Mouse (Mus musculus) heart, embryonic 11.5 days (tissue): Measurements from ENCODE around the gene Dido1. TPM values are rescaled to one million over a fixed set of nuclear protein-coding genes. Genes with fewer than 3 reads are reported as not detected.
A peak's percentile ranks its signal among the peaks of the same experiment; 100 is the strongest.

Experiments
- ATAC-seq: fragments of 200-750 bp; cut with Nextera tagmentation; replicated peaks from 2 replicates; pipeline ENCODE4 v1.8.0; 2017; ENCODE audit warnings: moderate library complexity; ENCODE audit not compliant: insufficient number of reproducible peaks, low FRiP score, low TSS enrichment
- H3K27ac ChIP-seq: fragments of 300-500 bp; sonication (generic); 2 replicates; pipeline ENCODE4 v1.5.1; 2014; ENCODE audit warnings: mild to moderate bottlenecking, low read depth, low read length
- H3K27me3 ChIP-seq: fragments of 300-500 bp; sonication (generic); 2 replicates; pipeline ENCODE4 v1.6.1; 2014; ENCODE audit warnings: mild to moderate bottlenecking, low read length, mixed read lengths; ENCODE audit not compliant: control insufficient read depth, insufficient read depth
- H3K36me3 ChIP-seq: fragments of 300-500 bp; sonication (generic); 2 replicates; pipeline ENCODE4 v1.6.1; 2014; ENCODE audit warnings: mild to moderate bottlenecking, low read length, moderate library complexity, mixed read lengths; ENCODE audit not compliant: control insufficient read depth, insufficient read depth
- H3K4me1 ChIP-seq: fragments of 300-500 bp; sonication (generic); 2 replicates; pipeline ENCODE4 v1.6.1; 2014; ENCODE audit warnings: low read length; ENCODE audit not compliant: control insufficient read depth, insufficient read depth
- H3K4me2 ChIP-seq: fragments of 300-500 bp; sonication (generic); 2 replicates; pipeline ENCODE4 v1.6.1; 2014; ENCODE audit warnings: mild to moderate bottlenecking, moderate library complexity
- H3K4me3 ChIP-seq: fragments of 300-500 bp; sonication (generic); 2 replicates; pipeline ENCODE4 v1.5.1; 2014; ENCODE audit warnings: low read depth, low read length
- H3K9ac ChIP-seq: fragments of 300-500 bp; sonication (generic); 2 replicates; pipeline ENCODE4 v1.6.1; 2014; ENCODE audit warnings: mild to moderate bottlenecking, low read depth, low read length, moderate library complexity
- H3K9me3 ChIP-seq: fragments of 300-500 bp; sonication (generic); replicated peaks from 2 replicates; pipeline ENCODE4 v1.6.1; 2016; ENCODE audit warnings: low read length; ENCODE audit not compliant: control insufficient read depth
- WGBS: fragments of 180-500 bp; shearing (Covaris S2); extraction: QIAGEN DNeasy Blood & Tissue Kit; methylation state at CpG from one replicate; pipeline ENCODE4 v1.1.7; 2014; ENCODE audit not compliant: insufficient replicate concordance; 5-methylcytosine and 5-hydroxymethylcytosine counted together
- polyA plus RNA-seq: library from polyadenylated mRNA; unstranded; fragments of >200 nt; fragmentation: Nextera tagmentation; extraction: Ambion mirVana; gene quantifications from 2 replicates; pipeline ENCODE4 v1.2.1, GENCODE M21; 2014

Dido1 gene
- polyA plus RNA-seq, 1 experiment from 2014 or later: 21.3 TPM

- H3K4me1 ChIP-seq: no peaks in the 10 kb centered on the region
- no peaks in the 10 kb centered on the region for H3K27me3 ChIP-seq
- no peak overlapping the region for H3K4me2 ChIP-seq
- 84% methylated on average over 2 of the region's 2 CpGs for WGBS
- ATAC-seq: no peak
- no peaks in the 10 kb centered on the region for H3K9me3 ChIP-seq
- no peak overlapping the region for H3K27ac ChIP-seq
- H3K36me3 ChIP-seq: peaks cover 48% of the 10 kb centered on the region
- H3K4me3 ChIP-seq: no peak overlapping the region
- H3K9ac ChIP-seq: no peak overlapping the region
Observed at GRCm38 (mm10) chr2:180683524-180683923, 26.3 kb downstream of the Dido1 start.

GRCm38 (mm10) chr2:180681225-180681624 lies 28.6 kb downstream of the Dido1 start:
- no peaks in the 10 kb centered on the region for H3K9me3 ChIP-seq
- no peak for ATAC-seq
- 73% methylated on average over 2 of the region's 2 CpGs for WGBS
- no peaks in the 10 kb centered on the region for H3K4me1 ChIP-seq
- H3K9ac ChIP-seq: no peak overlapping the region
- H3K27ac ChIP-seq: no peak overlapping the region
- H3K4me2 ChIP-seq: no peak overlapping the region
- no peaks in the 10 kb centered on the region for H3K27me3 ChIP-seq
- H3K36me3 ChIP-seq: peaks cover 32% of the 10 kb centered on the region
- H3K4me3 ChIP-seq: no peak overlapping the region

GRCm38 (mm10) chr2:180678609-180679140 lies 31.1 kb downstream of the Dido1 start:
- Histone ChIP-seq H3K27ac (no peak overlapping the region), H3K9ac (no peak overlapping the region), H3K36me3 (peaks cover 23% of the 10 kb centered on the region), H3K4me2 (no peak overlapping the region), H3K9me3 (no peaks in the 10 kb centered on the region), H3K27me3 (no peaks in the 10 kb centered on the region), H3K4me1 (no peaks in the 10 kb centered on the region), H3K4me3 (no peak overlapping the region)
- WGBS: 26% methylated on average over 4 of the region's 4 CpGs
- 0 out of 2 replicates have a peak, but pooled peaks have one; percentile 28 for ATAC-seq

GRCm38 (mm10) chr2:180676706-180677105 lies 33.1 kb downstream of the Dido1 start:
- Histone ChIP-seq H3K4me1 (no peaks in the 10 kb centered on the region), H3K9me3 (no peaks in the 10 kb centered on the region), H3K4me2 (no peak overlapping the region), H3K9ac (no peak overlapping the region), H3K27me3 (no peaks in the 10 kb centered on the region), H3K27ac (no peak overlapping the region), H3K36me3 (peaks cover 13% of the 10 kb centered on the region), H3K4me3 (no peak overlapping the region)
- ATAC-seq: no peak
- WGBS: 85% methylated on average over 2 of the region's 2 CpGs

- H3K27me3 ChIP-seq: no peaks in the 10 kb centered on the region
- WGBS: 91% methylated on average over 4 of the region's 4 CpGs
- no peak for ATAC-seq
- no peaks in the 10 kb centered on the region for H3K9me3 ChIP-seq
- H3K4me3 ChIP-seq: no peak overlapping the region
- no peak overlapping the region for H3K27ac ChIP-seq
- peaks cover 4% of the 10 kb centered on the region; the same call in 1 of the 2 replicates for H3K4me1 ChIP-seq
- peaks cover 15% of the 10 kb centered on the region for H3K36me3 ChIP-seq
- H3K9ac ChIP-seq: no peak overlapping the region
- H3K4me2 ChIP-seq: no peak overlapping the region
Observed at GRCm38 (mm10) chr2:180662008-180662407, 47.8 kb downstream of the Dido1 start.

- H3K27ac ChIP-seq: no peak overlapping the region
- no peaks in the 10 kb centered on the region for H3K27me3 ChIP-seq
- H3K9ac ChIP-seq: no peak overlapping the region
- H3K4me1 ChIP-seq: peaks cover 4% of the 10 kb centered on the region; the same call in 1 of the 2 replicates
- H3K4me2 ChIP-seq: no peak overlapping the region
- H3K4me3 ChIP-seq: no peak overlapping the region
- H3K9me3 ChIP-seq: no peaks in the 10 kb centered on the region
- ATAC-seq: no peak
- 96% methylated on average over 5 of the region's 5 CpGs for WGBS
- H3K36me3 ChIP-seq: peaks cover 10% of the 10 kb centered on the region
Observed at GRCm38 (mm10) chr2:180660521-180660920, 49.3 kb downstream of the Dido1 start.

GRCm38 (mm10) chr2:180659353-180660150 lies 50.2 kb downstream of the Dido1 start:
- Histone ChIP-seq H3K27ac (no peak overlapping the region), H3K4me1 (peaks cover 4% of the 10 kb centered on the region; the same call in 1 of the 2 replicates), H3K4me3 (peak overlapping the region; percentile 8; the same call in 1 of the 2 replicates), H3K9me3 (no peaks in the 10 kb centered on the region), H3K9ac (peak overlapping the region; percentile 47), H3K4me2 (peak overlapping the region; percentile 52), H3K36me3 (peaks cover 8% of the 10 kb centered on the region), H3K27me3 (no peaks in the 10 kb centered on the region)
- WGBS: 33% methylated on average over 42 of the region's 42 CpGs
- ATAC-seq: peak; percentile 35; the same call in 1 of the 2 replicates

GRCm38 (mm10) chr2:180658381-180658780 lies 51.4 kb downstream of the Dido1 start:
- Histone ChIP-seq H3K27me3 (no peaks in the 10 kb centered on the region), H3K4me1 (peaks cover 4% of the 10 kb centered on the region; the same call in 1 of the 2 replicates), H3K36me3 (peaks cover 8% of the 10 kb centered on the region), H3K9me3 (no peaks in the 10 kb centered on the region), H3K27ac (no peak overlapping the region), H3K9ac (no peak overlapping the region), H3K4me2 (no peak overlapping the region), H3K4me3 (no peak overlapping the region)
- ATAC-seq: no peak
- 84% methylated on average over 5 of the region's 5 CpGs for WGBS
